Mouse (Mus musculus) kidney, adult 2 months (tissue): ENCODE results near the gene Kpnb1. TPM values are rescaled to one million over a fixed set of nuclear protein-coding genes. Genes with fewer than 3 reads are reported as not detected.

Experiments used
- DNase-seq: peaks from one replicate; pipeline ENCODE4 v3.0.0; 2021
- H3K27ac ChIP-seq: fragments of 200-500 bp; 2 replicates; pipeline ENCODE4 v1.5.1; 2012; ENCODE audit warnings: low read depth, low read length, control low read depth, inconsistent platforms; ENCODE audit not compliant: insufficient read depth
- H3K27me3 ChIP-seq: fragments of 200-500 bp; replicated peaks from 2 replicates; pipeline ENCODE4 v1.6.1; 2012; ENCODE audit warnings: mild to moderate bottlenecking, moderate library complexity, low read length, inconsistent platforms; ENCODE audit not compliant: control insufficient read depth, insufficient read depth
- H3K36me3 ChIP-seq: fragments of 200-500 bp; 2 replicates; pipeline ENCODE4 v1.6.1; 2012; ENCODE audit warnings: mild to moderate bottlenecking, moderate library complexity, low read length, inconsistent platforms; ENCODE audit not compliant: control insufficient read depth, insufficient read depth
- H3K4me1 ChIP-seq: fragments of 200-500 bp; 2 replicates; pipeline ENCODE4 v1.6.1; 2011; ENCODE audit warnings: low read length; ENCODE audit not compliant: control insufficient read depth, insufficient read depth
- H3K4me3 ChIP-seq: fragments of 200-500 bp; 2 replicates; pipeline ENCODE4 v1.5.1; 2011; ENCODE audit warnings: mild to moderate bottlenecking, low read depth, low read length, control low read depth; ENCODE audit not compliant: insufficient read depth
- CTCF ChIP-seq: fragments of 200-500 bp; conservative IDR thresholded peaks from 2 replicates; pipeline ENCODE4 v1.5.1; 2011; ENCODE audit warnings: low read depth, mild to moderate bottlenecking, control low read depth, low read length, moderate library complexity, mixed read lengths; ENCODE audit not compliant: insufficient read depth, insufficient read length
- POLR2A ChIP-seq: fragments of 200-500 bp; IDR thresholded peaks from one replicate; pipeline ENCODE4 v1.6.1; 2011; ENCODE audit warnings: low read depth, low read length, control low read depth
- WGBS: fragments of 180-500 bp; shearing (Covaris S2); methylation state at CpG from one replicate; pipeline ENCODE4 v1.1.7; 2018; 5-methylcytosine and 5-hydroxymethylcytosine counted together
- polyA plus RNA-seq: library from polyadenylated mRNA; depleted of rRNA; stranded (reverse); fragments of >200 nt; gene quantifications from 2 replicates; pipeline ENCODE4 v1.2.3, GENCODE M21; 2012

The Kpnb1 gene
- polyA plus RNA-seq, 1 experiment = 25.6 TPM

DNA sequence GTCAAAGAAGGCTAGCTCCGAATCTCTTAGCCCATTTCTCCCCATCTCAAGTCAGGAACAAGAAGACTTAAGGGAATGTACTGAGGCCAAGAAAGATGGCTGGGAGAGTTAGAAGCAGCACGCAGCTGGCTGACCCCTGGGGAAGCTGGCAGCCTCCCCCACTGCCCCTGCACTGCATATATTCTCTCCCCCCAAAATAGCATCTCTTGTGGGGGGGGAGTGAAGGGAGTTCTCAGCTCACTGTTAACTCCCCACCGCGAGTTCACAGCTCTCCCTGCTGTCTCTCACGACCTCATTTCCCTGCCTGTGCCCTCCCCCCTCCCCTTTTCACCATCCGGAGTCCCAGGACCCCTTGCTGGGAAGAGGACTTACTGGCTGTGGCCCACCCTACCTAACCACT is 55.5 kb downstream of the Kpnb1 start:
- 31% methylated on average over 6 of the region's 6 CpGs for WGBS

DNA sequence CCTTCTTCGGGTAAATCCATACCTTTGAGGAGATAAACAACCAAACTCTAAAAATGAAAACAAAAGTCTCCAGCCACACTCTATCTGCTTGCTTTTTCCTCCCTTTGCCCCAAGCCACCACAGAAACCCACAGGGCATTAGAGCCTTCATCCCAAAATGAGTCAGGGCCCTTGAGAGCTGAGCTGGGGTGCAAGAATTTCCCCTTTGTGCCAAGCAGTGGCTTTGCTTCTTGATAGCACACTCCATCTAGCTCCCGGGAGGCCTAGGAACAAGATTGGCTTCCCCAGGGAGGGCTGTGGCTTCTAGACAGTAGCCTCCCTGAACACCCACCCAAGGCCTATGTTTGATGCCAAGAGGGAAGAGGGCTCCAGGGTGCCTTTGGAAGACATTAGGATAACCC is 56.0 kb downstream of the Kpnb1 start:
- Histone ChIP-seq H3K27me3 (no peaks in the 10 kb centered on the region), H3K4me1 (no peaks in the 10 kb centered on the region), H3K36me3 (no peaks in the 10 kb centered on the region), H3K27ac (no peak overlapping the region), H3K4me3 (no peak overlapping the region)
- DNase-seq = no peak
- 87% methylated on average over 2 of the region's 2 CpGs for WGBS
- TF ChIP-seq CTCF (no peak), POLR2A (no peak)

More for the DNA sequence above, 55.5 kb downstream of the Kpnb1 start:
- Histone ChIP-seq H3K27ac (no peak overlapping the region), H3K27me3 (no peaks in the 10 kb centered on the region), H3K4me1 (no peaks in the 10 kb centered on the region), H3K4me3 (no peak overlapping the region), H3K36me3 (no peaks in the 10 kb centered on the region)
- TF ChIP-seq CTCF (no peak), POLR2A (no peak)
- no peak for DNase-seq

GRCm38 (mm10) chr11:97130318-97130717 is 57.4 kb downstream of the Kpnb1 start:
- H3K36me3 ChIP-seq = no peaks in the 10 kb centered on the region
- TF ChIP-seq CTCF (no peak), POLR2A (no peak)
- H3K27me3 ChIP-seq = no peaks in the 10 kb centered on the region
- no peak overlapping the region for H3K4me3 ChIP-seq
- no peak for DNase-seq
- WGBS = 74% methylated on average over 7 of the region's 7 CpGs
- H3K27ac ChIP-seq = no peak overlapping the region
- H3K4me1 ChIP-seq = no peaks in the 10 kb centered on the region

- H3K27ac ChIP-seq = no peak overlapping the region
- WGBS = 84% methylated on average over 3 of the region's 3 CpGs
These were observed 58.7 kb downstream of the Kpnb1 start for GRCm38 (mm10) chr11:97128956-97129355.

DNA sequence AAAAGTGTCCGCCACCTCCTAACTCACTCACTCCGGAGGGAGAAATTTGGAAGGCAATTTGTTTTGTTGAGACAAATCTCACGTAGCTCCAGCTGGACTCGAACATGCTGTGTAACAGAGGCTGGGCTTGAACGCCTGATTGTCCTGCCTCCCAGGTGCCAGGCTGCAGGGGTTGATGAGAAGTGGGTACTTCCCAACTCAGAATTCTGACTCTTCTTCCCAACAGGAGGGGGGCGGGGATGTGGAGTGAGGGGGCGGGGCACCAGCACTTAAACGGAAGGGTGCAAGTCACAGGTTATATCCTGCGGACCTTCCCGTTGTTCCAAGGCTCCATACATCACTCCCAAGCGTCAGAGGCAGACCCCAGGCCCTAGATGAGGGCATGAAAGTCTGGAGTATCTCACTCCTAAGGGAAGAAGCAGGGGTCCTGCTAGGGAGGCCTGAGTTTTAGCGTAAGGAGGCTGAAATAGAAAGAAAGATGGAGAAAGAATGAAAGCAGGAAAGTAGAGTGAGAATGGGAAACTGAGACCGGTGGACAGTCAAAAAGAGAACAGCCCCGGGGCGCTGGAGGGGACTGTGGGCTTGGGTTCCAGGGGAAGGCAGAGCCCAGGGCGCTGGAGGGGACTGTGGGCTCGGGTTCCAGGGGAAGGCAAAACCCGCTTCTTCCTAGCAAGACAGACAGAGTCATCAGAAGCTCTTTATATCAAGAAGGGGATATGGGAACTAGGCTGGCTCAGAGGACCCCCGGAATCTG is 60.0 kb downstream of the Kpnb1 start:
- no peak overlapping the region for H3K27ac ChIP-seq
- peak overlapping the region; percentile 55 for H3K4me3 ChIP-seq
- no peak for TF ChIP-seq POLR2A
- TF ChIP-seq CTCF = no peak
- H3K27me3 ChIP-seq = no peaks in the 10 kb centered on the region
- DNase-seq = no peak
- 34% methylated on average over 19 of the region's 19 CpGs for WGBS
- no peaks in the 10 kb centered on the region for H3K36me3 ChIP-seq
- no peaks in the 10 kb centered on the region for H3K4me1 ChIP-seq

More at GRCm38 (mm10) chr11:97128956-97129355, 58.7 kb downstream of the Kpnb1 start:
- H3K27me3 ChIP-seq = no peaks in the 10 kb centered on the region
- no peaks in the 10 kb centered on the region for H3K36me3 ChIP-seq
- DNase-seq = no peak
- H3K4me3 ChIP-seq = no peak overlapping the region
- H3K4me1 ChIP-seq = no peaks in the 10 kb centered on the region
- TF ChIP-seq CTCF = no peak
- TF ChIP-seq POLR2A = no peak

DNA sequence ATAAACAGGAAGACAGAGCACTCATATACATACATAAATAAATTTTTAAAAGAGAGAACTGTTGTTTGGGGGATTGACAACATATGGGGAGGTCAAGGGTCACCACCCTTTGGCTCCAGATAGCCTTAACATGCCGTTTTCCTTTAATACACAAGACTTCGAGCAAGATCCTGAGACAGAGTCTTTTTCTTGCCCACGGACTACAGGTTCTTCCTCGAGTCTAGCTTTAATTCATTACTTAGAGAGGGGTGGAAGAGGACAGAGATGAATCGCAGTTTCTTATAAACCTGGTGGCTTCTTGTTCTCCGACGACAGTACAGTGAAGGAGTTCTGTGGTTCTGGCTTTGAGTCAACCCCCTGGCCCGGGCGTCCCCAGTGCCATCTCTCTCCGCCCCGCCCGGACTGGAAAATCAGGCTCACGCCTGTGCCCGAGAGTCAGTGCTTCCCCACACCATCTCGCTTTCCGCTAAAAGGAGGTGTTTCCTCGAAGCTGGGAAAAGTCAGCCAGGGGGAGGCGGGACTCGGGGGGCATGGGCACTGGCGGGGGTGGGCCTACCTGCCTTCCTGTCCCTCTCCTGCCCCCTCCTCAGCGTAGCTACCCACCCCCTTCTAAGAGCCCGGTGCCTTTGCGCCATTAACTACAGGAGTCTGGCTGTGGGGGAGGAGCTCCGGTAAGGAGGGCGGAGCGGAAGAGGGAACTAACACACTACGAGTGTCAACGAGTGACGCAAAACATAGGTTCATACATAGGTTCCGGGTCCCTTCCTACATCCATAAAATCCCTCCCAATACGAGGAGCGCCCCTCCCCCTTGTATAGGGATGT is 60.8 kb downstream of the Kpnb1 start:
- Histone ChIP-seq H3K4me1 (no peaks in the 10 kb centered on the region), H3K4me3 (peak overlapping the region; percentile 55), H3K27me3 (no peaks in the 10 kb centered on the region), H3K27ac (no peak overlapping the region), H3K36me3 (no peaks in the 10 kb centered on the region)
- TF ChIP-seq CTCF (no peak), POLR2A (no peak)
- peak; percentile 54 for DNase-seq
- WGBS = 5% methylated on average over 32 of the region's 32 CpGs

GRCm38 (mm10) chr11:97124266-97125036 is 63.2 kb downstream of the Kpnb1 start:
- 80% methylated on average over 10 of the region's 10 CpGs for WGBS

More at GRCm38 (mm10) chr11:97124266-97125036, 63.2 kb downstream of the Kpnb1 start:
- no peak for TF ChIP-seq POLR2A
- no peak for TF ChIP-seq CTCF
- Histone ChIP-seq H3K27ac (no peak overlapping the region), H3K4me3 (no peak overlapping the region), H3K4me1 (no peaks in the 10 kb centered on the region), H3K27me3 (no peaks in the 10 kb centered on the region), H3K36me3 (no peaks in the 10 kb centered on the region)
- DNase-seq = no peak
